Mouse (Mus musculus): ENCODE results near the gene Tiam2. TPM values are rescaled to one million over a fixed set of nuclear protein-coding genes. Genes with fewer than 3 reads are reported as not detected.

Gene Tiam2
- total RNA-seq, 2 experiments from 2014 or later, result 2.2 to 7.2 TPM

GRCm38 (mm10) chr17:3495576-3495975, 169.2 kb downstream of the Tiam2 start:
- DNase-seq (ENCODE audit: low spot score), result no peak

GRCm38 (mm10) chr17:3496080-3496479, 169.7 kb downstream of the Tiam2 start:
- DNase-seq (ENCODE audit: low spot score), result no peak

- DNase-seq (ENCODE audit: low spot score), result no peak
Observed at GRCm38 (mm10) chr17:3498086-3498485, 171.7 kb downstream of the Tiam2 start.

DNA sequence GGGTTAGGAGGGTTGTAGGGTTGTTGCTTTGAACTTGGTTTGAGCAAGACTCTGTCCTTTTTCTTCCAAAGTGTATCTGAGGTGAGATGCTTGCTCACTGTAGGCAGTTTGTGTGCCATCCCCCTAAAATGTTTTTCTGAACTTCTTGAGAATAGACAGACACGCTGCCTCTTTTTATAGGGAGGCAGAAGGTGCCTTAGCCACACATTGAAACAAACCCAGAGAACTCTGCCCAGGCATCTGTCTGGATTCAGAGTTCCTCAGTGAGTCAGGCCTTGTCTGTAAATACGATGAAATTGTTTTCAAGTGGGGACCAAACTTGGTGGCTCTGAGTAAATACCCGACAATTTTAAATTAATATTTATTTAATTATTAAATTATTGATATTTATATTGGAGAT, 172.2 kb downstream of the Tiam2 start:
- DNase-seq (ENCODE audit: low spot score), result no peak

GRCm38 (mm10) chr17:3499468-3499867, 173.1 kb downstream of the Tiam2 start:
- no peak for DNase-seq (ENCODE audit: low spot score)

DNA sequence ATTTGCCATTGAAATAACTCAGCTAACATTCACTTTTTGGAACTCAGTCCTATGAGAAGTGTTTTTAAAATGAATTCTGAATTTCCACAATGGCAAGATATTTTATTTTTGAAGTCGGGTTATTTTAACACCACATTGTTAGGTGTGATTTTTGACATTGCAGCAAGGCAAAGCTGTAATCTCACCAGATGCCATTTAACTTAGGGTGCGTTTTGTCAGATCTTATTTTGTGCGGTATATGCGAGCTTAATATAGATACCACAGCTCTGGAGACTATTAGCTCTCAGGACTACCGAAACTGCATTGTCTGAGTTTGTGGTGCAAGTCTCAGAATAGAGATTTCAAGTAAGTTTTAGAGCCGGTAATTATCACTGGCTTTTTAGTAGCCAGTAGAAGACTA, 173.7 kb downstream of the Tiam2 start:
- DNase-seq (ENCODE audit: low spot score), result no peak

GRCm38 (mm10) chr17:3500936-3501335, 174.6 kb downstream of the Tiam2 start:
- no peak for DNase-seq (ENCODE audit: low spot score)

DNA sequence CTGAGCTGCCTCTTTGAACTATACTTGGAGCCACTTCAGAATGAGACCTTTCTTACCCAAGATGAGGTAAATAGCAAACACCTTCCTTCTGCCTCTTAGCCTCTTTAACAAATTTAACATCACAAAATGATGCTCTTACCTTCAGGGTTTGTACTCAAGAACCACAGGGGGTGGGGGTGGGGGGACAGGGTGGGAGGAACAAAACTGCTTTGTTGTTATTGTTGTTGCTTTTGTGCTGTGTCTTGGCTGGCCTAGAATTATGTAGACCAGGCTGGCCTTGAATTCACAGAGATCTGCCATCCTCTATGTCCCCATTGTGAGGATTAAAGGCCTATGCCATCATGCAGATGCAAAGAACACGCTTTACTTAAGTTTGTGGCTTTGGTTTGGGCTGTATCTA, 179.3 kb downstream of the Tiam2 start:
- no peak for DNase-seq (ENCODE audit: low spot score)

- no peak for DNase-seq (ENCODE audit: low spot score)
Observed at GRCm38 (mm10) chr17:3506508-3506907, 180.1 kb downstream of the Tiam2 start.

GRCm38 (mm10) chr17:3509841-3510240, 183.5 kb downstream of the Tiam2 start:
- DNase-seq (ENCODE audit: low spot score), result peak; percentile 61

- DNase-seq (ENCODE audit: low spot score), result no peak
Observed at GRCm38 (mm10) chr17:3514316-3514715, 187.9 kb downstream of the Tiam2 start.

- DNase-seq (ENCODE audit: low spot score), result no peak
Observed at GRCm38 (mm10) chr17:3515851-3516250, 189.5 kb downstream of the Tiam2 start.

- no peak for DNase-seq (ENCODE audit: low spot score)
Observed at GRCm38 (mm10) chr17:3516406-3516805, 190.0 kb downstream of the Tiam2 start.

- DNase-seq (ENCODE audit: low spot score), result no peak
Observed at GRCm38 (mm10) chr17:3520344-3520743, 194.0 kb downstream of the Tiam2 start.

GRCm38 (mm10) chr17:3527841-3528471, 201.6 kb downstream of the Tiam2 start:
- DNase-seq (ENCODE audit: low spot score), result no peak

- DNase-seq (ENCODE audit: low spot score), result no peak
Observed at GRCm38 (mm10) chr17:3529523-3529922, 203.2 kb downstream of the Tiam2 start.

GRCm38 (mm10) chr17:3530549-3530948, 204.2 kb downstream of the Tiam2 start:
- DNase-seq (ENCODE audit: low spot score), result no peak

- no peak for DNase-seq (ENCODE audit: low spot score)
Observed at GRCm38 (mm10) chr17:3531641-3532040, 205.3 kb downstream of the Tiam2 start.

DNA sequence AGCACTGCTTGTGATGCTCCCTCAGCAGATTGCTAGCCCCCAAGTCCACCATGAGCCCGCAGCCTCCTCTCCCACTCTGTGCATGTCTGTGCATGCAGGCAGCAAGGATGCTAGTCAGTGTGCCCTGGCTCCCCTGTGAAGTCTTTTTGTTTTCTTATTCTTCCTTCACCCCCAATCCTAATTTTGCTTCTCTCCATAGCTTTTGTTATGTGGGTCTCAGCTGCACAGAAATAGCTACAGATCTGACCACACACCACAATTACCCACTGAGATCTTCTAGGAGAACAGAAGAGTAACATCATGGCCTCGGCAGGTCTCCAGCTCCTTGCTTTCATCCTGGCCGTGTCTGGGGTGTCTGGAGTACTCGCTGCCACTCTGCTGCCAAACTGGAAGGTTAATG, 205.9 kb downstream of the Tiam2 start, which contains the start of gene Cldn20:
TSS of gene Cldn20 (plus strand) at position 301 of the 400 bp plus-strand sequence.
- no peak for DNase-seq (ENCODE audit: low spot score)

DNA sequence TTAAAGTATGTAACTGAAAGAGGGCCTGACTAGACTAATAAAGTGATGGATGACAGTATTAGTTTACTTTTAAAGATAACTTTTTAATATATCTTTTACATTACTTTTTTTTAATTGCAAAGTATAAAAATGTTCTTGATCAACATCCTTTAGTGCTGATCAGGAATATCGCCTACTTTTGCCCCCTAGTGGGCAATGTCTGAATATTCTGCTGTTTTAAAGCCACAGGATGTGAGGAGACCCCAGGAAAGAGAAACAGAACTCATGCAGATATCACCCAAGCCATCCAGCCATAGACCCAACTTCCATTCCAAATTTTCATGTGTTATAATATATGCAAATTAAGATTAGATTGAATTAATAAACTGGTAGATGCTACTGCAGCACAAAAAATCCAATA, 207.1 kb downstream of the Tiam2 start:
- DNase-seq (ENCODE audit: low spot score), result no peak

GRCm38 (mm10) chr17:3540304-3540703, 213.9 kb downstream of the Tiam2 start:
- DNase-seq (ENCODE audit: low spot score), result no peak

DNA sequence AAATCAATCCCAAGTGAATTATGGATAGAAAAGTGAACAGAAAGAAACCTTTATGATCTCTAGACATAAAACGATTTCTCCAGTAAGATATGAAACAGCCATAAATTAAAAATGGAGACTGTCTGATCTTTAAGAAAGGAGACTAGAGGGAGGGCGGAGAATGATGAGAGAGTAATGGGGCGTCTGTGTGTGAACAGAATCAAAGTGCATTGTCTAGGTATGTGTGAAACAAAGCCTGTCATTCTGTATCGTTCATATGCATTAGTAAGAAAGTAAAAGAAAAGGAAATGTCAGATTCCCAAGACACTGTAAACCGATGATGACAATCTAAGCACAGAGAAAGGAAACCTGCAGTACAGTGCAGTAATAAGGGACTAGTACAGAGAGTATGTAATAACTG, 214.7 kb downstream of the Tiam2 start:
- DNase-seq (ENCODE audit: low spot score), result no peak

- no peak for DNase-seq (ENCODE audit: low spot score)
Observed at GRCm38 (mm10) chr17:3547725-3548124, 221.4 kb downstream of the Tiam2 start.

DNA sequence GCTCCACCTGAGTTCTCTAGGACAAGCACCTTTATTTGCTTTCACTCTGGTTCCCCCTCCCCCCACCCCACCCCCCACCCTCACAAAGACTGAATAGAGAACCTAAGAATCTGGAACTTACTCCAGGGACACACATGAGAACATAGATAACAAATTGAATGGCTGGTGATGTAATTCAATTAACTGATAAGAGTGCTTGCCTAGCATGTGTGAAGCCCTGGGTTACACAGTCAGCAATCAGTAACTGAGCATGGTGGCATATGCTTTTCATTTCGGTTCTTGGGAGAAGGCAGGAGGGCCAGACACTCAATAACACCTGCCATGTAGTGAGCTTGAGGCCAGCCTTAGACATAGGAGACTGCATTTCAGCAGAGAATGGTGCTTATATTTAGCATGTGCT, 229.9 kb downstream of the Tiam2 start:
- no peak for DNase-seq (ENCODE audit: low spot score)
